Mouse (Mus musculus) neutrophil, adult 5-6 weeks (primary cell): Measurements from ENCODE around the gene Aifm3. TPM values are rescaled to one million over a fixed set of nuclear protein-coding genes. Genes with fewer than 3 reads are reported as not detected.
"Not testable (repeated sequence)": the region's sequence is repeated elsewhere in the genome, so short reads cannot be mapped to it uniquely, and the experiment has no call there.

Experiments used
- ATAC-seq: fragments of 151-379, 151-347 bp; 2 replicates; pipeline ENCODE4 v1.8.0; 2017; ENCODE audit warnings: mild to moderate bottlenecking, moderate TSS enrichment; ENCODE audit not compliant: insufficient number of reproducible peaks, poor library complexity, low FRiP score, severe bottlenecking; ENCODE audit errors: extremely low read depth
- total RNA-seq: library from RNA; stranded (forward); fragments of 200-1000 nt; gene quantifications from 2 replicates; pipeline ENCODE4 v1.2.3, GENCODE M21; 2017

Gene Aifm3
- total RNA-seq, 1 experiment from 2014 or later = not detected

DNA sequence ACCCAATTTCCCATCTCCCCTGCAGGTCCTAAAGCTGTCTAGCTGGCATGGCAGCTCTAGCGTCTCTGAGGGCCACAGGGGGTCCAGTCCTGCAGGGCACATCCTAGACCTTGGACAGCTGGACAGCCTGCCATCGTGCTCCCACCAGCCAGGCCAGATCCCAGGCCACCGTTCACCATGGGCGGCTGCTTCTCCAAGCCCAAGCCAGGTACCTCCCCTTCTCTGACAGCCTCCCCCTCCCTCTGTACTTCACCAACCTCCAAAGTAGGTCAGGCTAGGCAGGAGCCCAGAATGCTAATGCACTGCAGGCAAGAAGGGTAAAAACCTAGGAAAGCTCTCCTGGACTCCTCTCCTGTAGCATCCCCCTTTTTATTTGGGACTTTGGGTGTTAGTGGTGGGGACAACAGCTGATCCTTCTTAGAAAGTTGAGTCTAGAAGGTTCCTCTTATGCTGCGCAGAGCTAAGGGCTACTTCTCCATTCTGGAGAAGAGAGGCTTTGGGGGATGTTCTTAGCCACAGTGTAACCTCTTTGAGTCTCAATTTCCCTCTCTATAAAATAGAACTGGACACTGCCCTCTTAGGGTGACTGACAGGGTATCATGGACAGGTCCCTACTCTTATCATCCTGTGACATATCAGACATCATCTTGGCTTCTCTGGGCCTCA lies 2.6 kb downstream of the Aifm3 start:
- ATAC-seq = no peak

DNA sequence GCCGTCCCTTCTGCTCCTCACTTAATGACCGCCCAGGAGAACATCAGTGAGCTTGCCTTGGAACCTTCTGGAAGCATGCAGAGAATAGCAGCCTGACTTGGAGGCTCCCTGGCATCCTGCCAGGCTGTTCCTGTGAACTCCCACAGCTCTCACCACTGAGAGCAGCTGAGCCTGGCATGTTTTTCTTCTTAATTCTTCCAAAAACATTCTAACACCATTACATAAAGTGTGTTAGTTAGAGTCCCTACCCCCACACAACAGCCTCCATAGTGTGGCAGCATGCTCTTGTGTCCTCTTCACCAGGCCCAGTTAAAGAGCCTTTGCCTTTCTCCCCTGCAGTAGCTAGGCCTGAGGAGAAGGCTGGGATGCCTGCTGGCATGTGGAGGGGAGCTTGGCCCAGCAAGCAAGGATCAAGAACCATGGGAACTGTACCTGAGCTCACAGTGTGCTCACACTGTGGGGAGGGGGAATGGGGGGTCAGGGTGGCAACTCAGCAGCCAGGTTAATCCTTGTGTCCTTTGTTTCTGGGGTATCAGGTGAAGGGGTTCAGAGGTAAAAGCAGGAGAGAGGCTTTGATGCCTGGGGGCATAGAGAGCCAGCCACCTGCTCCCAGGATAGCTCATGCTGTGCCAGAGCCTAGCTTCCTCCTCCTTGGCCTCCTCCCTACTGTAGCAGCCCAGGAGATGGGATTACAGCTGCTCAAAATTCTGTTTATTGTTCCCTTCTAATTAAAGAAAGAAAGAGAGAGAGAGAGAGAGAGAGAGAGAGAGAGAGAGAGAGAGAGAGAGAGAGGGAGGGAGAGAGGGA lies 7.3 kb downstream of the Aifm3 start:
- no peak for ATAC-seq

DNA sequence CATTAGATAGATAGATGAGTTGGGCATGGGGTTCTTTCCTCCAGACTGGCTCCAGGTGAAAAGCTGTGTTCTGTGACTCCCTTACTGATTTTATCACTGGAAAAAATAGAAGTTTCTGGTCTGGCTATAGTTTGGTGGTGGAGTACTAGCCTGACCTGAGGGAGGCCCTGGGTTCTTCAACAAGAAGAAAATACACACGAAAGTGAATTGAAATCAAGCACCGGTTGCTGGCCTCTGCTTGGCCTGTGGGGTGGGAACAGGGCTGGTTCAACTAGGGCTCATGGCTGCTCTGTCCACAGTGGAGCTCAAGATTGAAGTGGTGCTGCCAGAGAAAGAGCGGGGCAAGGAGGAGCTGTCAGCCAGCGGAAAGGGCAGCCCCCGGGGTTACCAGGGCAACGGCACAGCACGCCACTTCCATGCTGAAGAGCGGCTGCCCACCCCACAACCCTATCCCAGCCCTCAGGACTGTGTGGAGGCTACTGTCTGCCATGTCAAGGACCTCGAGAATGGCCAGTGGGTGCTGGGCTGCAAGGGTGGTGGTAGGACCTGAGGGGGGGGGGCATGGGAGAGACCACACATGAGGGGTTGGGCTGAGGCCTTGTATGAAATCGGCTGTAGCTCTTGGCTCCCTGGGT lies 10.0 kb downstream of the Aifm3 start:
- ATAC-seq = no peak

DNA sequence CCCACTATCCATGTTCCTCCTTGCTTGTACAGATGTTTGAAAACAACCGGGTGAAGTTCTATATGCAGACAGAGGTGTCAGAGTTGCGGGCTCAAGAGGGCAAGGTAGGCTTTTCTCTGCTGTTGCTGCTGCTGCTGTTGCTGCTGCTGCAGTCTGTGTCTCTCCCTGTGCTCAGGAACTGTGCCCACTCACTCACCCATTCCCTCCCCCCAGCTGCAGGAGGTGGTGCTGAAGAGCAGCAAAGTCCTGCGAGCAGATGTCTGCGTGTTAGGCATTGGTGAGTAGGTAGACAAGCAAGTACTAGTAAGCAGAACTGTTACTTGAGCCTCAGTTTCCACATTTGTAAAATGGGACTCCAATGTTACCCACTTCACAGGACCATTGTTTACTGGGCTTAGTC lies 13.3 kb downstream of the Aifm3 start:
- no peak for ATAC-seq

DNA sequence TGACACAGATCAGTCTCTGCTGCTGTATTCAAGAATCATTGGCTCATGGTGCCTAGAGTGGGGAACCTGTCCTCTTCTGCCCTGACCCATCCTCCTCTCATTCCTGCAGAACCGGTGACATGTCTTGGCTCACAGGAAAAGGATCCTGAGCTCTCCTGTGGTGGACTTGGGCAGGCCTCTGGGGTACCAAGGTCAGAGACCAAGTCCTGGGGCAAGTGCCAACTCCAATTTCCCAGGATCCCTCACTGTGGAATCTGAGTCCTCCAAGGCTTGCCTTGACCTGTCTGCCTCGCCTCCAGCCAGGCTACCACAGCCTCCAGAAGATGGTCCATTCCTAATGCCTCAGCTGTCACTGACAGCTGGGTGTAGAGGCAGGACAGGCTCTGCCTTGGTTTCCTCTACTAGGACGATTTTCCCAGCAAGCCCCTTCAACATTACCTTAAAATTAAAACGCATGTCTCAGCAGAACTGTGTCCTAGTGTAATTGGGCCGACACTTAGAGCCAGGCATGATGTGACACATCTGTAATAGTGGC lies 17.7 kb downstream of the Aifm3 start:
- no peak for ATAC-seq

DNA sequence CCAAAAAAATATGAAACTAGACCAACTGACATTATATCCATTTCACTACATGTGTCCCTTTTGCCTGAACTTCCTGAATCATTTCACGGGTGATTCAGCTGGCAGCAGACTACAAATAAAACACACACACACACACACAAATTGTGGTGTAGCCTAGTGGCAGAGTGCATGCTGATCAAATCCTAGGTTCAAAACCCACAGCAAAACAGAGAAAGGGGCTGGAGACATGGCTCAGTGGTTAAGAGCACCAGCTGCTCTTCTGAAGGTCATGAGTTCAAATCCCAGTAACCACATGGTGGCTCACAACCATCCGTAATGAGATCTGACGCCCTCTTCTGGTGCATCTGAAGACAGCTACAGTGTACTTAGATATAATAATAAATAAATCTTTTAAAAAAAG lies 18.6 kb downstream of the Aifm3 start:
- ATAC-seq = not testable (repeated sequence)

DNA sequence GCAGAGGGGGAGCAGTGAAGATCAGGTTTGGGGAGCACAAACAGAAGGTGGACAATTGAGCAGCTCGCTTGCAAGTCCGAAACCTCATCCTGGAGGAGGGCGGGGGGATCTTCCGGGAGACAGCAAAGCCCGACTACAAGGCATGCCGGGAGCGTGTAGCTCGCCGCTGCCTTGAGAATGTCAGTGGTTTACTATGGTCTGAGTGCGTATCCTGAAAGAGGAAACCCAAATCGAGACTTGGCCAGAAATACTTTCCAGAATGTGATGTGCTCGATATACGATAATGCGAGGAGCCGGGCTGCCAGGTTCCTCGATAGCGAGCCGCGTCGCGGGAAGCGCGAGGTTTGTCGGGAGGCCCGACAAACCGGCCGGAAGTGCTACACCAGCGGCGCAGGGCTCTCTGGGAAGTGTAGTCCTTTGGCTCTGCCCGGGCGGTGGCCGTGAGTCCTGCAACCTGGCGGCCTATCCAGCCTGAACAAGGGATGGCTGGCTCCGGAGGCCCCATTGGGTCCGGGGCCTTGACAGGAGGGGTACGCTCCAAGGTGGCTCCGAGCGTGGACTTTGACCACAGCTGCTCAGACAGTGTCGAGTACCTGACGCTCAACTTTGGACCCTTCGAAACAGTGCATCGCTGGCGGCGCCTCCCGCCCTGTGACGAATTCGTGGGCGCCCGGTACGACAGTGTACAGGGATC lies 19.3 kb downstream of the Aifm3 start, which contains the start of gene Lztr1:
Gene Lztr1 (plus strand): TSS at position 143 of the 694 bp plus-strand sequence.
- ATAC-seq = peak; percentile 86

DNA sequence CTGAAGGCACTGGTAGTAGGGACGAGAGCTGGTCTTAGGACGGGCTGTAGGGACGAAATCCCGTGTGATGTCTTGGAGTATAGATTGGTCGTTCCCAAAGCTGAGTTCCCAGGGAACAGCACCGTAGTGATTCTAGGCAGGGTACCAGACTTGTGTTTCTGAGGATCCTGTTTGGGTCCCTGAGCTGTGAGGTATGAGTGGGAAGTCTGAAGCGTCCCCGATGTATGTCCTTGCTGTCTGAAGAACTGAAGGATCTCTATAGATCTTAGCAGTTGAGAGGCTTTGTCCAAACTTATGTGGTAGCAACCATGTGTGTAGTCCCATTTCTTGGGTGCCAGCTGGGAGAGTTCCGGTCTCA lies 19.8 kb downstream of the Aifm3 start:
- no peak for ATAC-seq

DNA sequence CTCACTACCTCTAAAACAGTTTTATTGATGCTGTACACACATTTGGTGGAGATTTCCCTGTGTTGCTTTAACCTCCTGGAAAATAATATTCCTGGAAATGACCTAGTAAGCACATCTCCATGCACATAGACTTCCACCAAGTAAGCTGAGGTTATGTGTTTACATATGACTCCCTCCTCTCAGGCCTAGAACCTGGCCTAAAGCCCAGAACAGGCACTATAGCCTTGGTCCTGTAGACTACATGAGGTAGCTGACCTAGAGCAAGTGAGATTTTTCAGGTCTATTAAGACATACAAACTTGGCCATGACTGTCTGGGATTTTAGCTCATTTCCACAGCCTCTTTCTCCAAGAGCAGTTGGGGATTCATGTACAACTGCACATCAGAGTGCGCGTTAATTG lies 20.7 kb downstream of the Aifm3 start:
- no peak for ATAC-seq

DNA sequence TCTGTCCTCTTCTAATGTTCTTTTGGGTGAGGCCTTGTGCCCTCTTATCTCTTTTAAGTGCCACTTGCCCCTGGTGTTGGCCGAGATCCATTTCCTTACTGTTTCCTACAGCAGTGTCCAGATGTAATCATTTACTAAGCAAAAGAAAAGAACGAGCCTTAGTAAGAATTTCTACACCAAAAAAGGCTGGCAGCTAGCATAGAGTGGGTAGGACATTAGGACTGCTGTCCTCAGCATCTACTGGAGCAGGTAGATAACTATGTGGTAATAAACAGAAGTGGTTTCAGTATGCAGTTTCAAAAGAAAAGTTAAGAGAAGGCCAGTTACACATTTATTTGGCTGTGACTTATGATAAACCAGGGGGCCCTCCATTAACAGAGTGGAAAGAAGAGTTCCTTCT lies 21.3 kb downstream of the Aifm3 start:
- ATAC-seq = no peak

DNA sequence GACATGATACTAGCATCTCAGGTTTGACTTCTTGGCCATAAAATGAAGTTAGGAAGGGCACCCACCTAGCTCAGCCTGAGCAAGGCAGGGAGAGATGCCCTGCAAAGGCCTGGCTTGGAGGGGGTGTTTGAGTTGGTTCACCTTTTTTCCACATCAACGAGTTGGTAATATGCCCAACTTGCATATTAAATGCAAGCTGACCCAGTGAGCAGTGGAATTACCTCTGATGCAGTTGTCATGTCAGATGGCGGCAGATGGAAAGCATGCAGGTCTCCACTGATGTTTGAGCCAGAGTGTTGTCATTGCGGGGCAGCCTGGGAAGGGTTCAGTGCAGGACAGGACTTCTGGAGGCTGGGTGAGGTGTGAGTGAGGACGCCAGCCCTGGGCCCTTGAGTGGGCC lies 22.0 kb downstream of the Aifm3 start:
- no peak for ATAC-seq

DNA sequence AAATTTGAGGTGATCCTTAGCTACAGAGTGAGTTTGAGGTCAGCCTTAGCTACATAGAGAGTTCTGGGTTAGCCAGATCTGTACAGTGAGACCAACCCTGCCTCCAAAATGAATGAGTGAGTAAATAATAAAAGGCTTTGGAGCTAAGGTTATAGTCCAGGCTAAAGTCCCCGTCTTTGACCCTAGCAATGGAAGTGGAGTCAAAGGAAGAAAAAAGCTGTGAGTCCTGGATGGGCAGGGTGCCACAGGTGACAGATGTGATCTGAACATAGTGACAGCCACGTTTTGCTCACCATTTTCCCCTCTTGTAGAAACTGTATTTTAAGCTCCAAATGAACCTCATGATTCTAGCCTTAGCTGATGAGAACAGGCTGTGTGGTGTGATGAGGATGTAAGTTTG lies 29.5 kb downstream of the Aifm3 start:
- ATAC-seq = no peak

DNA sequence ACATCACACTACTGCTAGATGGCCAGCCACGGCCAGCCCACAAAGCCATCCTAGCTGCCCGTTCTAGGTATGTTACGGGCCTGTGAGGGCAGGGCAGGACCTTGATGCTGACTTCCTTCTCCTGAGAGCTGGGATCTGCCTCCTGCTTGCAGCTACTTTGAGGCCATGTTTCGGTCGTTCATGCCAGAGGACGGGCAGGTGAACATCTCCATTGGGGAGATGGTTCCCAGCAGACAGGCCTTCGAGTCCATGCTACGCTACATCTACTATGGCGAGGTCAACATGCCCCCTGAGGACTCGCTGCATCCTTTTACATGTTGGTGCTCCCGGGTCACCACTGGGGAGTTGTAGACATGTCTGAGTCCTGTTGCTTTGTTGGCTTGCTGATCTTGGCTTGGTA lies 34.7 kb downstream of the Aifm3 start:
- ATAC-seq = no peak

DNA sequence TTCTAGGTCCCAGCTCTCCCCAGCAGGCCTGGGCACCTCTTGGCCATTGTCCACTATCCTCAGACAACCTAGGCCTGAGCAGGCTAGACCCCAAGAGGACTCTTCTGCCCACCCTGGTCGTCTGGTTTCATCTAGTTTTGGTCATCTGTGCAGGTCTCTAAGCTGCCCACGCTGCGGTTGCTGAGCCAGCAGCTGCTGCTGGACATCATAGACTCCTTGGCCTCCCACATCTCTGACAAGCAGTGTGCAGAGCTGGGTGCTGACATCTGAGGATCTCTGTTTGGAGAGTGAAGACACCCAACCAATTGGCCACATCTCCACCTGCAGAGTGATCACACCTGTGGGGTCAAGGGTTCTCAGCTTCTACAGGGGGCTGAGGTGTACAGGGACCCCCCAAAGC lies 36.1 kb downstream of the Aifm3 start:
- ATAC-seq = no peak

DNA sequence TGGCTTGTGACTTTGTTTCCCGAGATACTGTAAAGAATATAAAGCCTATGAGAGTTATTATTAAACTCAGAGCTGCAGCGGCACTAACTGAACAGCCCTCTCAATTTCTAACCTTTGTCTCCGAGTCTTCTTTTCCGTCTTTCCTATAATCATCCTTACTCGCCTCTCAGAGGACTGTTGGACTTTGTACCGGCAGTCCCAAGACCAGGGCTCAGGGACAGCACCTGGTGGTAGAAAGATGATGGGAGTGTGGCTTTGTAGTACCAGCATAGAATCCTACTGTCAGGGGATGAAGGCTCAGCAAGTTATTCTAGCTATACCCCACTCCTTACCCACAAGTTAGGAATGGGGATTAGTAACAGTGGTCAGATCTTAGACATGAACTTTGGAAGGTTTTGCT lies 36.8 kb downstream of the Aifm3 start:
- ATAC-seq = no peak

DNA sequence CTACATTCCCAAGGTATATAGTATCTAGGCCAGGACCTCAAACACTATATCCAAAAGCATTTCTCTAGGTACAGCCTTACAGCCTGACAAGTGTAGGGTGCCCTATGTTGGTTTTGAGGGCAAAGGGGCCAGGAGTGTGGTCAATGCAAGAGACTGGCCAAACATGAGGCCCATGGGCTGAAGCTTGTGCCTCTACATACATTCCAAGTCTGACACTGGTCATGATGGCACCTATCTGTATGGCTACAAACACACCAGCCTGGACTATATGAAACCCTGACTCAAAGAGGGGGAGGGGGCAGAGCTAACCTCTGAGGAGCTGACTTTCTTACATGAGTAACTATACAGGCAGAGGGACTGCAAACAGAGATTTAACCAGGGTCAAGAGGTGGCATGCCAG lies 38.2 kb downstream of the Aifm3 start:
- no peak for ATAC-seq

DNA sequence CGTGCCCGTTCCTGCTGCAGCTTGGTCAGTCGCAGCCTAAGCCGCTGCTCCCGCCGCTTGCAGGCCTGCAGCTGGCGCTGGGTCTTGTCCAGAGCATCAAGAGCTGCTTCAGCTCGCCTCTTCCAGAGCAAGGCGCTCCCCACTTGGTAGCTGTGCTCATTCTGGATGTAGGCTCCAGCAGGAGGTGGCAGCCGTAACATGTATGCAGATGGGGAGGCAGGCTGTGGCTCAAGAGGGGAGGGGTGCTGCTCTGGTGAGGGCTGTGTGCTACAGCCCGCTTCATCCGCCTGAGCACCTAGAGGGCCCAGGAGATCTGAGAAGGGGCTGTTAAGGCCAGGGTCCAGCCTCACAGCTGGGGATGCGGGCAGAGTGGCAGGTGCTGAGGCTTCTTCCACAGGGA lies 38.9 kb downstream of the Aifm3 start:
- no peak for ATAC-seq

DNA sequence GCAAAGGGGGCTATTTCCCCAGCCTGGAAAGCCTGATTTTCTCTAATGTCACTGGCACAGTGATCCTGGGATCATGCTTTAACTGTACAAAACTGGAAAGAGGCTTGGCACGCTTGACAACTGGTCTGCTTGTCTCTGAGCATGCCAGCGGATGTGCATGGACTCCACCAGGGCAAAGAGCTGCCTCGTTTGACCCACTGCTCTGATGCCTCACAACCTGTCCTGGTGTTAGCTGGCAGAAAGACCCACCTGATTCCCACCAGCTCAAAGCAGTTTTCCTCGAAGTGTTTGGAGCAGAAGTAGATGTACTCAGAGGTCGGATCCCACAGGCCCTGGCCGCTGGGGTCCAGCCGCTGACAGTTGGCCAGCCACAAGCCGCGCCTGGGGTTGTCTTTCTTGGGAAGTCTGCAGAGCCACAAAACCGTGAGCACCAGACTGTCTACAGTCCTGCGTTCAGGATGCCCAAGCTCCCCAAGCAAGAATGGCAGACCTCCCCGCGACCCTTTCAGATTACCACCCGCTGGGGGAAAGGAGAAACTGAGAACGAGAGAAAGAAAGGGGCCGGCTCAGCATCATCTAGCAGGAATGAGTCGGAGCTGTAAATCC lies 40.7 kb downstream of the Aifm3 start:
- ATAC-seq = no peak

DNA sequence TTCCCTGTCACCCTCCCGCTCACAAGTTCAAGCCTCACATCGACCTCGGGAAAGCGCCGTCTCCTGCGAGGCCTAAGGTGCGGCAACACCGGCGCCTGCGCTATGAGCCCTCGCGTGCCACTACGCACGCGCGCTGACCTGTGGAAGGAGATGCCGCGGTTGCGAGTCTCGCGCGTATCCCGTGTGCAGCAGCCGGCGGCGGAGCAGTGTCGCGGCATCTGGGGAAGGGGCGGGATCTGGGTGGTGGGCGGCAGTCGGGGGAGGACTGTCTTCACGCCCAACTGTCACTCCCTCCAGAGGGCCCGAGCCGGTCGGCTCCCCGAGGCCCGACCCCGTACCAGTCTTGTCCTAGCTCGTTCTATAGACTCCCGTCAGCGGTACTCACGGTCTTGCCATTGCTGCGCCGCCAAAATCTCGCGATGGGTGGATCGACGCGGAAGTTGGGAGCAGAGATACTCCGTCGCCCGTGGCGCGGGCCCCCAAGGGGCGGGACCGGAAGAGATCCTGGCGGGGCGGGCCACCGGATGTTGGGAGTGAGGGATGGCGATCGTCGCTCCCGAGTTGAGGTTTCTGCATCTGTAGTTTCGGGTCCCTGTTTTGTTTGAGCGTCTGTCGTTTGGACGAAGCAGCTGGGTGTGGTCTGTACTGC lies 41.4 kb downstream of the Aifm3 start, which contains the start of gene Thap7:
Gene Thap7 (minus strand): TSS at position 497 of the 649 bp plus-strand sequence.
- peak; percentile 78 for ATAC-seq
